Mouse (Mus musculus) spleen, postnatal 10 days (tissue): ENCODE measurements around the gene Rapgef4.
"Not testable (repeated sequence)": the region's sequence is repeated elsewhere in the genome, so short reads cannot be mapped to it uniquely, and the experiment has no call there.

Experiments
- DNase-seq, 2 experiments: peaks; one replicate each; pipeline ENCODE4 v3.0.0; 2021 to 2022; ENCODE audit warnings: low spot score in 2 of 2

The Rapgef4 gene

GRCm38 (mm10) chr2:72026506-72026905 is 45.5 kb downstream of the Rapgef4 start:
- no peak for DNase-seq

- DNase-seq = no peak
These were observed 48.0 kb downstream of the Rapgef4 start for GRCm38 (mm10) chr2:72029081-72029480.

GRCm38 (mm10) chr2:72029586-72030144 is 48.6 kb downstream of the Rapgef4 start:
- no peak for DNase-seq

GRCm38 (mm10) chr2:72031717-72032116 is 50.7 kb downstream of the Rapgef4 start:
- no peak for DNase-seq

GRCm38 (mm10) chr2:72035616-72036015 is 54.6 kb downstream of the Rapgef4 start:
- peak in 1 of 2 experiments; percentile 57 for DNase-seq

- no peak for DNase-seq
These were observed 56.3 kb downstream of the Rapgef4 start for GRCm38 (mm10) chr2:72037357-72037756.

- peak; percentile 53 to 79 for DNase-seq
These were observed 57.2 kb downstream of the Rapgef4 start for GRCm38 (mm10) chr2:72038235-72038634.

GRCm38 (mm10) chr2:72038651-72039251 is 57.7 kb downstream of the Rapgef4 start:
- no peak for DNase-seq

GRCm38 (mm10) chr2:72039522-72040045 is 58.5 kb downstream of the Rapgef4 start:
- no peak for DNase-seq

- no peak for DNase-seq
These were observed 60.0 kb downstream of the Rapgef4 start for GRCm38 (mm10) chr2:72041087-72041486.

- DNase-seq = no peak
These were observed 61.1 kb downstream of the Rapgef4 start for GRCm38 (mm10) chr2:72042093-72042492.

- no peak for DNase-seq
These were observed 63.2 kb downstream of the Rapgef4 start for GRCm38 (mm10) chr2:72044191-72044590.

- no peak for DNase-seq
These were observed 64.0 kb downstream of the Rapgef4 start for GRCm38 (mm10) chr2:72045024-72045423.

GRCm38 (mm10) chr2:72045659-72046058 is 64.6 kb downstream of the Rapgef4 start:
- no peak for DNase-seq

- DNase-seq = no peak
These were observed 69.4 kb downstream of the Rapgef4 start for GRCm38 (mm10) chr2:72050451-72050850.

GRCm38 (mm10) chr2:72054280-72054679 is 73.2 kb downstream of the Rapgef4 start:
- DNase-seq = no peak

- DNase-seq = no peak
These were observed 73.7 kb downstream of the Rapgef4 start for GRCm38 (mm10) chr2:72054736-72055135.

- DNase-seq = no peak
These were observed 74.4 kb downstream of the Rapgef4 start for GRCm38 (mm10) chr2:72055476-72055875.

- DNase-seq = no peak
These were observed 75.2 kb downstream of the Rapgef4 start for GRCm38 (mm10) chr2:72056081-72056874.

GRCm38 (mm10) chr2:72062931-72063330 is 81.9 kb downstream of the Rapgef4 start:
- no peak for DNase-seq

GRCm38 (mm10) chr2:72068505-72068904 is 87.5 kb downstream of the Rapgef4 start:
- no peak for DNase-seq

GRCm38 (mm10) chr2:72070086-72070485 is 89.0 kb downstream of the Rapgef4 start:
- DNase-seq = no peak

GRCm38 (mm10) chr2:72073121-72073520 is 92.1 kb downstream of the Rapgef4 start:
- DNase-seq = not testable (repeated sequence)
